Mouse (Mus musculus) cortical plate, adult 2 months (tissue): ENCODE results near the gene Aen.

ENCODE experiments used
- CTCF ChIP-seq: fragments of 200-500 bp; IDR thresholded peaks from 2 replicates; pipeline ENCODE4 v1.5.1; 2011; ENCODE audit warnings: mild to moderate bottlenecking, control low read depth, low read length; ENCODE audit not compliant: insufficient read depth; ENCODE audit errors: extremely low read depth
- POLR2A ChIP-seq: fragments of 200-500 bp; IDR thresholded peaks from 2 replicates; pipeline ENCODE4 v1.6.1; 2011; ENCODE audit warnings: mild to moderate bottlenecking, low read length, control low read depth; ENCODE audit not compliant: insufficient read depth; ENCODE audit errors: extremely low read depth

- TF ChIP-seq CTCF (no peak), POLR2A (no peak)
Observed at GRCm38 (mm10) chr7:78883016-78883725, 12.5 kb upstream of the Aen start.
